Mouse (Mus musculus) B cell, adult 2 months (primary cell): ENCODE results near the gene Itga2.

Experiments used
- DNase-seq, 2 experiments: peaks; one replicate each; pipeline ENCODE4 v3.0.0; 2022

Itga2 gene

GRCm38 (mm10) chr13:114876005-114876520 is 55.8 kb downstream of the Itga2 start:
- DNase-seq = no peak

- no peak for DNase-seq
These were observed 57.2 kb downstream of the Itga2 start for GRCm38 (mm10) chr13:114874738-114875137.

GRCm38 (mm10) chr13:114857525-114857924 is 74.4 kb downstream of the Itga2 start:
- no peak for DNase-seq

- DNase-seq = no peak
These were observed 75.7 kb downstream of the Itga2 start for GRCm38 (mm10) chr13:114856269-114856627.

- no peak for DNase-seq
These were observed 76.2 kb downstream of the Itga2 start for GRCm38 (mm10) chr13:114855573-114856268.

GRCm38 (mm10) chr13:114854428-114854827 is 77.5 kb downstream of the Itga2 start:
- no peak for DNase-seq

- DNase-seq = no peak
These were observed 77.9 kb downstream of the Itga2 start for GRCm38 (mm10) chr13:114854023-114854422.

GRCm38 (mm10) chr13:114853152-114853551 is 78.7 kb downstream of the Itga2 start:
- DNase-seq = no peak

GRCm38 (mm10) chr13:114852264-114853111 is 79.4 kb downstream of the Itga2 start:
- no peak for DNase-seq

GRCm38 (mm10) chr13:114848945-114849344 is 83.0 kb downstream of the Itga2 start:
- DNase-seq = no peak

- no peak for DNase-seq
These were observed 86.1 kb downstream of the Itga2 start for GRCm38 (mm10) chr13:114845804-114846203.

GRCm38 (mm10) chr13:114843318-114843717 is 88.6 kb downstream of the Itga2 start:
- no peak for DNase-seq

- no peak for DNase-seq
These were observed 91.4 kb downstream of the Itga2 start for GRCm38 (mm10) chr13:114840545-114840944.

- no peak for DNase-seq
These were observed 92.8 kb downstream of the Itga2 start for GRCm38 (mm10) chr13:114839098-114839497.

- DNase-seq = no peak
These were observed 93.3 kb downstream of the Itga2 start for GRCm38 (mm10) chr13:114838535-114838990.

GRCm38 (mm10) chr13:114837061-114837460 is 94.8 kb downstream of the Itga2 start:
- no peak for DNase-seq

- DNase-seq = peak in 1 of 2 experiments; percentile 15
These were observed 97.3 kb downstream of the Itga2 start for GRCm38 (mm10) chr13:114834580-114834979.

GRCm38 (mm10) chr13:114833351-114833750 is 98.5 kb downstream of the Itga2 start:
- no peak for DNase-seq

- DNase-seq = peak in 1 of 2 experiments; percentile 5
These were observed 99.1 kb downstream of the Itga2 start for GRCm38 (mm10) chr13:114832761-114833160.

- DNase-seq = peak; percentile 31 to 49
These were observed 100.5 kb downstream of the Itga2 start for GRCm38 (mm10) chr13:114831367-114831833.

GRCm38 (mm10) chr13:114825377-114825855 is 106.5 kb downstream of the Itga2 start:
- no peak for DNase-seq

GRCm38 (mm10) chr13:114822871-114823270 is 109.0 kb downstream of the Itga2 start:
- DNase-seq = no peak

GRCm38 (mm10) chr13:114818513-114818912 is 113.4 kb downstream of the Itga2 start:
- no peak for DNase-seq
